Mouse (Mus musculus): ENCODE data around the gene Dzip1.

DNA sequence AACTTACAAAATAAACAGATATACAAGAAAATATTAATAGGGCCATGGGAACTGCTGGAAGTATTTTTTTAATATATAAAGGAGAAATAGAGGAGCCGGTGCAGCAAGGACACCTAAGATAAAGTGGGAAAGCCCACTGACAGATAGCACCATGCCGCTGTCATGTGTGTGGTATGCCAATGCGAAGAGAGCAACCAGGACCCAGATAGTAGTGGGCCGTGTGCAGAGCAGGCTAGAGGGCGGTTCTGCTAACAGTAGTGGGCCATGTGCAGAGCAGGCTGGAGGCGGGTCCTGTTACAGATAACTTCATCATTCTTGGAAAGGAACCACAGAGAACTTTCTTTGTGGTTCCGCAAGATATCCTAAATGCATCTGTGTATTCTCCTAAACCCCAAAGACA, 88.5 kb downstream of the Dzip1 start:
- no peak for TF ChIP-seq CTCF (conservative IDR thresholded peaks at IDR 0.05 in 1 of 2, IDR thresholded peaks at IDR 0.05 in 1 of 2; ENCODE audit: low read depth in 2 of 2, low read length in 2 of 2)
- no peak for TF ChIP-seq UBTF (IDR thresholded peaks at IDR 0.05; ENCODE audit: low read depth, low read length)
- TF ChIP-seq MEF2A (IDR thresholded peaks at IDR 0.05; ENCODE audit: borderline replicate concordance, low read depth, low read length), result no peak
- TF ChIP-seq MAX (IDR thresholded peaks at IDR 0.05; ENCODE audit: low read length), result no peak
- no peak for TF ChIP-seq ZKSCAN1 (IDR thresholded peaks at IDR 0.05; ENCODE audit: borderline replicate concordance, low read depth, low read length)
- TF ChIP-seq USF1 (IDR thresholded peaks at IDR 0.05; ENCODE audit: low read depth, low read length), result no peak
- TF ChIP-seq USF2 (conservative IDR thresholded peaks at IDR 0.05; ENCODE audit: low read depth, low read length), result no peak
- TF ChIP-seq EP300 (IDR thresholded peaks at IDR 0.05; ENCODE audit: low read length), result no peak

Data from CH12.LX (cell line).